Mouse (Mus musculus): ENCODE data around the gene Phf23. TPM values are rescaled to one million over a fixed set of nuclear protein-coding genes. Genes with fewer than 3 reads are reported as not detected.

Phf23 gene
- polyA plus RNA-seq, 1 experiment from 2014 or later, result 28.8 TPM

- WGBS, result 9% methylated on average over 8 of the region's 8 CpGs
- H3K4me1 ChIP-seq (ENCODE audit: control insufficient read depth, insufficient read depth, low read length), result peaks cover 35% of the 10 kb centered on the region
- H3K4me2 ChIP-seq (ENCODE audit: low read depth, low read length), result peak overlapping the region; percentile 46
- no peak for ATAC-seq (ENCODE audit: low read depth)
- no peaks in the 10 kb centered on the region for H3K9me3 ChIP-seq (ENCODE audit: control insufficient read depth, low read length)
- H3K27ac ChIP-seq (ENCODE audit: low read depth, low read length), result peak overlapping the region; percentile 93
- H3K27me3 ChIP-seq (ENCODE audit: control insufficient read depth, insufficient read depth, low read length), result no peaks in the 10 kb centered on the region
- peak overlapping the region; percentile 69 for H3K9ac ChIP-seq (replicated peaks; ENCODE audit: low read depth, low read length)
- H3K36me3 ChIP-seq (ENCODE audit: control insufficient read depth, insufficient read depth, low read length), result peaks cover 29% of the 10 kb centered on the region
- peak overlapping the region; percentile 75 for H3K4me3 ChIP-seq (ENCODE audit: low read depth, low read length)
Observed at GRCm38 (mm10) chr11:70001159-70001558, 5.6 kb downstream of the Phf23 start.

GRCm38 (mm10) chr11:70001865-70002264, 6.3 kb downstream of the Phf23 start:
- Histone ChIP-seq H3K9ac (replicated peaks; ENCODE audit: low read depth, low read length) (no peak overlapping the region), H3K27ac (ENCODE audit: low read depth, low read length) (no peak overlapping the region), H3K27me3 (ENCODE audit: control insufficient read depth, insufficient read depth, low read length) (no peaks in the 10 kb centered on the region), H3K36me3 (ENCODE audit: control insufficient read depth, insufficient read depth, low read length) (peaks cover 36% of the 10 kb centered on the region), H3K4me1 (ENCODE audit: control insufficient read depth, insufficient read depth, low read length) (peaks cover 35% of the 10 kb centered on the region), H3K4me3 (ENCODE audit: low read depth, low read length) (peak overlapping the region; percentile 75), H3K4me2 (ENCODE audit: low read depth, low read length) (peak overlapping the region; percentile 46), H3K9me3 (ENCODE audit: control insufficient read depth, low read length) (no peaks in the 10 kb centered on the region)
- no peak for ATAC-seq (ENCODE audit: low read depth)

GRCm38 (mm10) chr11:70002471-70002870, 6.9 kb downstream of the Phf23 start:
- 90% methylated on average over 2 of the region's 2 CpGs for WGBS
- no peak overlapping the region for H3K4me3 ChIP-seq (ENCODE audit: low read depth, low read length)
- 0 out of 2 replicates have a peak overlapping the region, but pooled peaks have one; percentile 4 for H3K9ac ChIP-seq (replicated peaks; ENCODE audit: low read depth, low read length)
- H3K4me1 ChIP-seq (ENCODE audit: control insufficient read depth, insufficient read depth, low read length), result peaks cover 32% of the 10 kb centered on the region
- H3K27me3 ChIP-seq (ENCODE audit: control insufficient read depth, insufficient read depth, low read length), result no peaks in the 10 kb centered on the region
- ATAC-seq (ENCODE audit: low read depth), result no peak
- H3K27ac ChIP-seq (ENCODE audit: low read depth, low read length), result no peak overlapping the region
- H3K36me3 ChIP-seq (ENCODE audit: control insufficient read depth, insufficient read depth, low read length), result peaks cover 42% of the 10 kb centered on the region
- peak overlapping the region; percentile 46 for H3K4me2 ChIP-seq (ENCODE audit: low read depth, low read length)
- no peaks in the 10 kb centered on the region for H3K9me3 ChIP-seq (ENCODE audit: control insufficient read depth, low read length)

GRCm38 (mm10) chr11:70005521-70005920, 9.9 kb downstream of the Phf23 start:
- H3K36me3 ChIP-seq (ENCODE audit: control insufficient read depth, insufficient read depth, low read length), result peaks cover 54% of the 10 kb centered on the region

GRCm38 (mm10) chr11:70010033-70010432, 14.5 kb downstream of the Phf23 start:
- Histone ChIP-seq H3K27me3 (ENCODE audit: control insufficient read depth, insufficient read depth, low read length) (no peaks in the 10 kb centered on the region), H3K9me3 (ENCODE audit: control insufficient read depth, low read length) (no peaks in the 10 kb centered on the region), H3K4me2 (ENCODE audit: low read depth, low read length) (no peak overlapping the region), H3K4me3 (ENCODE audit: low read depth, low read length) (no peak overlapping the region), H3K9ac (replicated peaks; ENCODE audit: low read depth, low read length) (no peak overlapping the region), H3K27ac (ENCODE audit: low read depth, low read length) (no peak overlapping the region), H3K4me1 (ENCODE audit: control insufficient read depth, insufficient read depth, low read length) (peaks cover 3% of the 10 kb centered on the region; the same call in 1 of the 2 replicates), H3K36me3 (ENCODE audit: control insufficient read depth, insufficient read depth, low read length) (peaks cover 75% of the 10 kb centered on the region)
- ATAC-seq (ENCODE audit: low read depth), result no peak
- WGBS, result 89% methylated on average over 6 of the region's 6 CpGs

More at GRCm38 (mm10) chr11:70005521-70005920, 9.9 kb downstream of the Phf23 start:
- no peak for ATAC-seq (ENCODE audit: low read depth)
- Histone ChIP-seq H3K9me3 (ENCODE audit: control insufficient read depth, low read length) (no peaks in the 10 kb centered on the region), H3K4me3 (ENCODE audit: low read depth, low read length) (no peak overlapping the region), H3K4me1 (ENCODE audit: control insufficient read depth, insufficient read depth, low read length) (peaks cover 22% of the 10 kb centered on the region), H3K27ac (ENCODE audit: low read depth, low read length) (no peak overlapping the region), H3K27me3 (ENCODE audit: control insufficient read depth, insufficient read depth, low read length) (no peaks in the 10 kb centered on the region), H3K4me2 (ENCODE audit: low read depth, low read length) (no peak overlapping the region), H3K9ac (replicated peaks; ENCODE audit: low read depth, low read length) (no peak overlapping the region)
- WGBS, result 72% methylated on average over 2 of the region's 5 CpGs

- Histone ChIP-seq H3K9me3 (ENCODE audit: control insufficient read depth, low read length) (no peaks in the 10 kb centered on the region), H3K36me3 (ENCODE audit: control insufficient read depth, insufficient read depth, low read length) (peaks cover 71% of the 10 kb centered on the region), H3K27ac (ENCODE audit: low read depth, low read length) (no peak overlapping the region), H3K4me1 (ENCODE audit: control insufficient read depth, insufficient read depth, low read length) (peaks cover 3% of the 10 kb centered on the region; the same call in 1 of the 2 replicates), H3K4me2 (ENCODE audit: low read depth, low read length) (no peak overlapping the region), H3K4me3 (ENCODE audit: low read depth, low read length) (no peak overlapping the region), H3K27me3 (ENCODE audit: control insufficient read depth, insufficient read depth, low read length) (no peaks in the 10 kb centered on the region), H3K9ac (replicated peaks; ENCODE audit: low read depth, low read length) (no peak overlapping the region)
- WGBS, result 92% methylated on average over 12 of the region's 12 CpGs
- ATAC-seq (ENCODE audit: low read depth), result no peak
Observed at GRCm38 (mm10) chr11:70010548-70010947, 15.0 kb downstream of the Phf23 start.

- no peak for ATAC-seq (ENCODE audit: low read depth)
- Histone ChIP-seq H3K27ac (ENCODE audit: low read depth, low read length) (no peak overlapping the region), H3K4me1 (ENCODE audit: control insufficient read depth, insufficient read depth, low read length) (peaks cover 3% of the 10 kb centered on the region; the same call in 1 of the 2 replicates), H3K27me3 (ENCODE audit: control insufficient read depth, insufficient read depth, low read length) (no peaks in the 10 kb centered on the region), H3K4me2 (ENCODE audit: low read depth, low read length) (no peak overlapping the region), H3K9me3 (ENCODE audit: control insufficient read depth, low read length) (no peaks in the 10 kb centered on the region), H3K9ac (replicated peaks; ENCODE audit: low read depth, low read length) (no peak overlapping the region), H3K4me3 (ENCODE audit: low read depth, low read length) (no peak overlapping the region), H3K36me3 (ENCODE audit: control insufficient read depth, insufficient read depth, low read length) (peaks cover 67% of the 10 kb centered on the region)
- 84% methylated on average over 10 of the region's 10 CpGs for WGBS
Observed at GRCm38 (mm10) chr11:70010961-70011360, 15.4 kb downstream of the Phf23 start.

GRCm38 (mm10) chr11:70012931-70013330, 17.4 kb downstream of the Phf23 start:
- WGBS, result 89% methylated on average over 9 of the region's 9 CpGs

GRCm38 (mm10) chr11:70013408-70013807, 17.8 kb downstream of the Phf23 start:
- Histone ChIP-seq H3K36me3 (ENCODE audit: control insufficient read depth, insufficient read depth, low read length) (peaks cover 43% of the 10 kb centered on the region), H3K4me1 (ENCODE audit: control insufficient read depth, insufficient read depth, low read length) (peaks cover 10% of the 10 kb centered on the region), H3K4me3 (ENCODE audit: low read depth, low read length) (no peak overlapping the region), H3K9ac (replicated peaks; ENCODE audit: low read depth, low read length) (no peak overlapping the region), H3K27ac (ENCODE audit: low read depth, low read length) (no peak overlapping the region), H3K4me2 (ENCODE audit: low read depth, low read length) (no peak overlapping the region), H3K27me3 (ENCODE audit: control insufficient read depth, insufficient read depth, low read length) (no peaks in the 10 kb centered on the region), H3K9me3 (ENCODE audit: control insufficient read depth, low read length) (no peaks in the 10 kb centered on the region)
- no peak for ATAC-seq (ENCODE audit: low read depth)
- 77% methylated on average over 3 of the region's 3 CpGs for WGBS

More at GRCm38 (mm10) chr11:70012931-70013330, 17.4 kb downstream of the Phf23 start:
- H3K9me3 ChIP-seq (ENCODE audit: control insufficient read depth, low read length), result no peaks in the 10 kb centered on the region
- ATAC-seq (ENCODE audit: low read depth), result no peak
- H3K27me3 ChIP-seq (ENCODE audit: control insufficient read depth, insufficient read depth, low read length), result no peaks in the 10 kb centered on the region
- no peak overlapping the region for H3K27ac ChIP-seq (ENCODE audit: low read depth, low read length)
- H3K4me3 ChIP-seq (ENCODE audit: low read depth, low read length), result no peak overlapping the region
- H3K4me1 ChIP-seq (ENCODE audit: control insufficient read depth, insufficient read depth, low read length), result peaks cover 10% of the 10 kb centered on the region
- peaks cover 47% of the 10 kb centered on the region for H3K36me3 ChIP-seq (ENCODE audit: control insufficient read depth, insufficient read depth, low read length)
- no peak overlapping the region for H3K9ac ChIP-seq (replicated peaks; ENCODE audit: low read depth, low read length)
- no peak overlapping the region for H3K4me2 ChIP-seq (ENCODE audit: low read depth, low read length)
